Mouse (Mus musculus) intestine, embryonic 14.5 days (tissue): ENCODE data around the gene Ssbp4. TPM values are rescaled to one million over a fixed set of nuclear protein-coding genes. Genes with fewer than 3 reads are reported as not detected.
A peak's percentile ranks its signal among the peaks of the same experiment; 100 is the strongest.

Experiments
- ATAC-seq: fragments of 200-750 bp; cut with Nextera tagmentation; replicated peaks from 2 replicates; pipeline ENCODE4 v1.8.0; 2017; ENCODE audit warnings: low read depth, moderate number of reproducible peaks, moderate TSS enrichment, moderate library complexity; ENCODE audit not compliant: low FRiP score, low TSS enrichment
- DNase-seq: peaks from one replicate; pipeline ENCODE4 v3.0.0-alpha.2; 2018; ENCODE audit warnings: low spot score
- H3K27ac ChIP-seq: fragments of 300-500 bp; sonication (generic); 2 replicates; pipeline ENCODE4 v1.5.1; 2014; ENCODE audit warnings: low read depth, mild to moderate bottlenecking, control low read depth
- H3K27me3 ChIP-seq: fragments of 300-500 bp; sonication (generic); replicated peaks from 2 replicates; pipeline ENCODE4 v1.6.1; 2014; ENCODE audit warnings: low read length, control low read depth; ENCODE audit not compliant: control insufficient read depth, insufficient read depth
- H3K36me3 ChIP-seq: fragments of 300-500 bp; sonication (generic); 2 replicates; pipeline ENCODE4 v1.6.1; 2014; ENCODE audit warnings: low read length, control low read depth; ENCODE audit not compliant: control insufficient read depth, insufficient read depth
- H3K4me1 ChIP-seq: fragments of 300-500 bp; sonication (generic); replicated peaks from 2 replicates; pipeline ENCODE4 v1.6.1; 2014; ENCODE audit warnings: low read length, control low read depth, mixed read lengths; ENCODE audit not compliant: control insufficient read depth, insufficient read depth
- H3K4me2 ChIP-seq: fragments of 300-500 bp; sonication (generic); 2 replicates; pipeline ENCODE4 v1.6.1; 2014; ENCODE audit warnings: low read length
- H3K4me3 ChIP-seq: fragments of 300-500 bp; sonication (generic); 2 replicates; pipeline ENCODE4 v1.5.1; 2014; ENCODE audit warnings: low read depth, low read length, control low read depth, mixed read lengths
- H3K9ac ChIP-seq: fragments of 300-500 bp; sonication (generic); 2 replicates; pipeline ENCODE4 v1.6.1; 2014; ENCODE audit warnings: mild to moderate bottlenecking, low read length
- H3K9me3 ChIP-seq: fragments of 300-500 bp; sonication (generic); 2 replicates; pipeline ENCODE4 v1.6.1; 2016; ENCODE audit warnings: low read length, control low read depth; ENCODE audit not compliant: control insufficient read depth
- WGBS: fragments of 180-500 bp; shearing (Covaris S2); extraction: QIAGEN DNeasy Blood & Tissue Kit; methylation state at CpG from one replicate; pipeline ENCODE4 v1.1.7; 2014; 5-methylcytosine and 5-hydroxymethylcytosine counted together
- polyA plus RNA-seq: library from polyadenylated mRNA; unstranded; fragments of >200 nt; fragmentation: Nextera tagmentation; extraction: Ambion mirVana; gene quantifications from 2 replicates; pipeline ENCODE4 v1.2.1, GENCODE M21; 2014

Gene Ssbp4
- polyA plus RNA-seq, 1 experiment from 2014 or later: 124 TPM

- WGBS: 23% methylated on average over 6 of the region's 6 CpGs
- Histone ChIP-seq H3K27ac (no peak overlapping the region; the same call in 1 of the 2 replicates), H3K9me3 (no peaks in the 10 kb centered on the region)
Measured at GRCm38 (mm10) chr8:70607603-70607897, 1.1 kb downstream of the Ssbp4 start.

GRCm38 (mm10) chr8:70606780-70607602 lies 1.7 kb downstream of the Ssbp4 start:
- Histone ChIP-seq H3K9ac (peak overlapping the region; percentile 90), H3K4me1 (peaks cover 29% of the 10 kb centered on the region), H3K27me3 (no peaks in the 10 kb centered on the region), H3K4me2 (peak overlapping the region; percentile 98), H3K4me3 (peak overlapping the region; percentile 78), H3K27ac (no peak overlapping the region), H3K9me3 (no peaks in the 10 kb centered on the region), H3K36me3 (0 out of 2 replicates have a peak, but pooled peaks cover 7% of the 10 kb centered on the region)
- ATAC-seq (no peak), DNase-seq (no peak)
- WGBS: 63% methylated on average over 18 of the region's 18 CpGs

More at GRCm38 (mm10) chr8:70607603-70607897, 1.1 kb downstream of the Ssbp4 start:
- DNase-seq: no peak
- Histone ChIP-seq H3K4me2 (peak overlapping the region; percentile 98), H3K27me3 (no peaks in the 10 kb centered on the region), H3K4me3 (peak overlapping the region; percentile 78), H3K9ac (peak overlapping the region; percentile 90), H3K4me1 (peaks cover 29% of the 10 kb centered on the region), H3K36me3 (0 out of 2 replicates have a peak, but pooled peaks cover 2% of the 10 kb centered on the region)
- ATAC-seq: no peak

GRCm38 (mm10) chr8:70605871-70606779 lies 2.5 kb downstream of the Ssbp4 start:
- Histone ChIP-seq H3K4me1 (peaks cover 27% of the 10 kb centered on the region), H3K4me2 (no peak overlapping the region), H3K27me3 (no peaks in the 10 kb centered on the region), H3K27ac (no peak overlapping the region), H3K9ac (no peak overlapping the region), H3K9me3 (no peaks in the 10 kb centered on the region), H3K4me3 (0 out of 2 replicates have a peak overlapping the region, but pooled peaks have one; percentile 78), H3K36me3 (0 out of 2 replicates have a peak, but pooled peaks cover 7% of the 10 kb centered on the region)
- WGBS: 88% methylated on average over 9 of the region's 9 CpGs
- DNase-seq (no peak), ATAC-seq (no peak)

GRCm38 (mm10) chr8:70604558-70604957 lies 4.1 kb downstream of the Ssbp4 start:
- 92% methylated on average over 7 of the region's 7 CpGs for WGBS
- Histone ChIP-seq H3K36me3 (0 out of 2 replicates have a peak, but pooled peaks cover 7% of the 10 kb centered on the region), H3K4me3 (no peak overlapping the region), H3K4me2 (no peak overlapping the region), H3K9ac (no peak overlapping the region), H3K27me3 (no peaks in the 10 kb centered on the region), H3K27ac (no peak overlapping the region), H3K4me1 (peaks cover 34% of the 10 kb centered on the region), H3K9me3 (no peaks in the 10 kb centered on the region)
- no peak for ATAC-seq
- no peak for DNase-seq

GRCm38 (mm10) chr8:70602139-70602811 lies 6.4 kb downstream of the Ssbp4 start:
- Histone ChIP-seq H3K9ac (no peak overlapping the region), H3K4me3 (no peak overlapping the region), H3K36me3 (0 out of 2 replicates have a peak, but pooled peaks cover 7% of the 10 kb centered on the region), H3K9me3 (no peaks in the 10 kb centered on the region), H3K27me3 (no peaks in the 10 kb centered on the region), H3K4me2 (no peak overlapping the region), H3K4me1 (peaks cover 42% of the 10 kb centered on the region), H3K27ac (no peak overlapping the region)
- WGBS: 95% methylated on average over 13 of the region's 13 CpGs
- no peak for DNase-seq
- no peak for ATAC-seq

- H3K4me1 ChIP-seq: peaks cover 43% of the 10 kb centered on the region
Measured at GRCm38 (mm10) chr8:70601271-70601649, 7.4 kb downstream of the Ssbp4 start.

GRCm38 (mm10) chr8:70600473-70601270 lies 8.0 kb downstream of the Ssbp4 start:
- no peak overlapping the region for H3K9ac ChIP-seq
- H3K36me3 ChIP-seq: peaks cover 18% of the 10 kb centered on the region
- peaks cover 41% of the 10 kb centered on the region for H3K4me1 ChIP-seq
- 26% methylated on average over 10 of the region's 10 CpGs for WGBS
- ATAC-seq (no peak), DNase-seq (no peak)
- H3K4me2 ChIP-seq: peak overlapping the region; percentile 43
- no peak overlapping the region for H3K4me3 ChIP-seq
- no peaks in the 10 kb centered on the region for H3K27me3 ChIP-seq
- H3K27ac ChIP-seq: peak overlapping the region; percentile 65
- no peaks in the 10 kb centered on the region for H3K9me3 ChIP-seq

More at GRCm38 (mm10) chr8:70601271-70601649, 7.4 kb downstream of the Ssbp4 start:
- no peak overlapping the region for H3K9ac ChIP-seq
- DNase-seq: peak; percentile 79
- H3K27ac ChIP-seq: peak overlapping the region; percentile 65
- peak; percentile 42; the same call in 1 of the 2 replicates for ATAC-seq
- no peaks in the 10 kb centered on the region for H3K27me3 ChIP-seq
- H3K9me3 ChIP-seq: no peaks in the 10 kb centered on the region
- H3K36me3 ChIP-seq: peaks cover 12% of the 10 kb centered on the region
- WGBS: under 1% methylated on average over 26 of the region's 26 CpGs
- peak overlapping the region; percentile 43 for H3K4me2 ChIP-seq
- H3K4me3 ChIP-seq: no peak overlapping the region
